Mouse (Mus musculus) adrenal gland (tissue): ENCODE data around the gene Kirrel3.

Experiments
- intact Hi-C: fragments of 180-260 bp; cut with DNase I; formaldehyde crosslinking; loops from one replicate; pipeline ENCODE4 v1.15.1; 2025

Gene Kirrel3

GRCm38 (mm10) chr9:34976596-34977462, 491.1 kb downstream of the Kirrel3 start:
- intact Hi-C loops, result no loop called here

DNA sequence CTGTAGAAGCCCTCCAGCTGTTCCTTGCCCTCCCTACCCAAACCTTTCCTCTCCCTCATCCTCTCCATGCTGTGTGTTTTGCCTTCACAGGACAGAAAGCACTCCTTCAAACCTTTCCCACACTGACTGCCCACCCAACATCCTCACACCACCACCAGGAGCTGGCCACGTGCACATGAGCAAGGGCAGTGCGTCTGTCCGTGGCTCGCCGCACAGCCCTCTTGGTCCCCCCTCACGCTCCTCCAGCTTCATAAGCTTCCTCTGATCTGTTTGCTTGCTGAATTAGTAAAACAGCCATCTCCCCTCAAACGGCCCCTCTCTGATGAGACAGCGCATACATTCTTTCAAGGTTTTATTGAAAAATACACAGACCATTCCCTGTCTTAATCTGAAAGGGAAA, 492.0 kb downstream of the Kirrel3 start:
- intact Hi-C loops, result no loop called here

DNA sequence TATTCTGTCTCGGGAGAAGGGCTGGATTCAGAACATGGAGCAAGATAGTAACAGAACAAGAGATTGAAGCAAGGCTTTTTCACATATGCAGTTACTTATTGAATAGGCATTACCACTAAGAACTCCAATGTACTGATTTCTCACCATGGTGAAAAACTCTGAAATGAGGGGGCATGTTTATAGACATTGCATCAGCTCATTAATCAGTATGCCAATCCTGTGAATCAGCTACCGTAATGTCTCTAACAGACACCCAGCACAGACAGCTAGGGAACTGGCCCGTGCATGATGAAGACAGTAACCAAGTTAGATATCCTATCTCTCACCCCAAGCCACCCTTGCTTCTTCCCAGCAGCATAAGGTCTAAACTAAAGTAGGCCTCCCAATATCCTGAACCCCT, 492.5 kb downstream of the Kirrel3 start:
- intact Hi-C loops, result no loop called here

DNA sequence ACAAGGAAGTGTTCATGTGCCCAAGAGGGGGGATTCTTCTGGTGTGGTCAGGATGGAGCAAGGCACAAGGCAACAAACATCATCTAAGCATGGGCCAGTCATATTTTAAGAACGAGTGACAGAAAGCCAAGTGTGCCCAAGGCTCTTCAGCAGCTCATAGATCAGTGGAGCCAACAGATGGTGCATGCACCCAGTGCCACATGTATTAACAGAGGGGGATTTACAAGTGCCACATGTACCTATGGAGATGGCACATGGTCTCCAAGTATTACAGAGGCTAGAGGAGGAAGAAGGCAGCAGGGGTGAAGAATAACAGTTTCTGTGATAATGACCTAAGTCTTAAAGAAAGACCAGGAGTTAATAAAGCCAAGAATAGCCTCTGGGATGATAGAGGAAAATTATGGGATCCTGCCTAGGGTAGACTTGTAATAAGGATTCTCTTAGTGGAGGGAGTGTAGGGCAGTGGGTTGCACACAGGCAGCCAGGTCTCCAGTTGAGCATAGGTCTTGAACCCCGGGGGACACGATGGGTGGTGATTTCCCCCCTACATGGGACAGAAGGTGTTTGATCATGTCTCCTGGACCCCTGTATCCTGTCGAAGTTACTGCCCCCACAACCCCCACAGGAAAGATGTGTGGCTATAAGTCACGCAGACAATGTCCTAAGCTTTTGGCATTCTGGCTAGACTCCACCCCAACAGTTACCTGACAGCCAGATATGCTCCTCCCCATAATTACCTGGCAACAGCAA, 495.0 kb downstream of the Kirrel3 start:
- intact Hi-C loops, result loop anchor here (10.0 kb wide), 1 partner anchor 486 kb away; no protein-coding TSS in a partner anchor

- intact Hi-C loops, result loop anchor here (2.0 to 10.0 kb wide), 2 partner anchors 35 to 489 kb away; no protein-coding TSS in a partner anchor
Measured at GRCm38 (mm10) chr9:34983513-34984462, 498.1 kb downstream of the Kirrel3 start.

- intact Hi-C loops, result loop anchor here (10.0 kb wide), 1 partner anchor 491 kb away; no protein-coding TSS in a partner anchor
Measured at GRCm38 (mm10) chr9:34986156-34986555, 500.5 kb downstream of the Kirrel3 start.

DNA sequence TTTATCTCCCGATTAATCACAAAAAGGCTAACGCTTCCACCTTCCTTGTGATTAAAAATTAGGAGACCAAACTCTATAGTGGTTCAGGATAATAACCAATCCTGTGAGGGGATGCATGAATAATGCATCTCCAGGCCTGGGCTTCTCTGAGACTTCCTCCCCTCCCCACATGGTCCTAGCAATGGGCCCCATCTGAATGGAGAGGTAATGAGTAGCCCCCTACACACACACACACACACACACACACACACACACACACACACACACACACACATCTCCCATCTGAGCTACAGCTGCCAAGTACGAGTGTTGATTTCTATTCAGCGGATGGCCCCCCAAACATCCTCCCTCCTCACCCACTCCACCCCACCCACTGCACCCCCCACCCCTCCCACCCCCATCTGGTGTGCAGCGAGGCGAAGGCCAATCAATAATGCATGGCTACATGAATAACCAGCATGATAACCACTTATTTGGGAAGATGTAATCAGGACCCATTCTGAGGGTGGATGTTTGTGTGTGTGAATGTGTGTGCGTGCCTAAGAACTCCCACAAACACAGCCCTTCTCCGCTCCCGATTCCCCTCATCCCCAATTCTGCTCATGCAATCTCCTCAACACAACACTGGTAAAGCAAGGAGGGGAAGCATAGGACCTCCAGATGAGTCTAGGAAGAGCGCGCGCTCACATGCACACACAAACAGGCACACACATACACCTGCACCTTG, 501.9 kb downstream of the Kirrel3 start:
- intact Hi-C loops, result loop anchor here (10.0 kb wide), 1 partner anchor 493 kb away; no protein-coding TSS in a partner anchor

GRCm38 (mm10) chr9:34988683-34989082, 503.0 kb downstream of the Kirrel3 start:
- intact Hi-C loops, result loop anchor here (10.0 kb wide), 1 partner anchor 494 kb away; no protein-coding TSS in a partner anchor

DNA sequence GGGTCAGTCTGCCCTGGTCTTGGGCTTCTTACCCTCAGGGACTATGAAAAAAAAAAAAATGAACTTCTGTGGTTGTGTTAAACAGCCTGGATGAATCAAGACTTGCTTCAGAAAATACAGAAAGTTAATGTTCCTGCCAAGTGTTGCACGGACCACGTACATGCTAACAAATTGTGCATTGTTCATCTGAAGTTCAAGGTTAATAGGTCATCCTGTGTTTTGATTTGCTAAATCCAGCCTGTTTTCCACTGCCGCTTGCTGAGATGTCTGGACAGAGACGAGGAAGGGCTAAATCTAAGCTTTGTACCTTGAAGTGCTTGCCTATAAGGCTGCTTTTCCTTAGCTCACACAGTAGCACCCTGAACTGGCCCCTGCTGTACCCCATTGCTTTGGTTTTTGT, 506.5 kb downstream of the Kirrel3 start:
- intact Hi-C loops, result no loop called here

- intact Hi-C loops, result no loop called here
Measured at GRCm38 (mm10) chr9:34993467-34994211, 507.9 kb downstream of the Kirrel3 start.

DNA sequence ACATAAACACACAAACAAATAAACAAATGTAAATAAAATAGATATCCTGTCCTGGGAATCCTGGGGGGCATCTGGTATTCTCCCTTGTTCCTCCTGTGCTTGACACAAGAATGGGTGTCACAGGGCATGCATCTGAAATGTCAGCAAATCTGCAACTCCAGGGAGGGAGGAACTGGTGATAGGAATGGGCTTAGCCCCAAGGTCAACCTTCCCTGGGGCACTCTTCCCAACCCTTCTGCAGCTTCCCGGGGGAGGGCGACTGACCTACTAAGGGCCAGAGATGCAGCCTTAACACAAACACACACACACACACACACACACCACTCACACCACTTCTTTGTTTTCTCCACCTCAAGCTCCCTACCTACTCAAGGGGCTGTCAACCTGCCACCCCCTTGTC, 509.4 kb downstream of the Kirrel3 start:
- intact Hi-C loops, result no loop called here

DNA sequence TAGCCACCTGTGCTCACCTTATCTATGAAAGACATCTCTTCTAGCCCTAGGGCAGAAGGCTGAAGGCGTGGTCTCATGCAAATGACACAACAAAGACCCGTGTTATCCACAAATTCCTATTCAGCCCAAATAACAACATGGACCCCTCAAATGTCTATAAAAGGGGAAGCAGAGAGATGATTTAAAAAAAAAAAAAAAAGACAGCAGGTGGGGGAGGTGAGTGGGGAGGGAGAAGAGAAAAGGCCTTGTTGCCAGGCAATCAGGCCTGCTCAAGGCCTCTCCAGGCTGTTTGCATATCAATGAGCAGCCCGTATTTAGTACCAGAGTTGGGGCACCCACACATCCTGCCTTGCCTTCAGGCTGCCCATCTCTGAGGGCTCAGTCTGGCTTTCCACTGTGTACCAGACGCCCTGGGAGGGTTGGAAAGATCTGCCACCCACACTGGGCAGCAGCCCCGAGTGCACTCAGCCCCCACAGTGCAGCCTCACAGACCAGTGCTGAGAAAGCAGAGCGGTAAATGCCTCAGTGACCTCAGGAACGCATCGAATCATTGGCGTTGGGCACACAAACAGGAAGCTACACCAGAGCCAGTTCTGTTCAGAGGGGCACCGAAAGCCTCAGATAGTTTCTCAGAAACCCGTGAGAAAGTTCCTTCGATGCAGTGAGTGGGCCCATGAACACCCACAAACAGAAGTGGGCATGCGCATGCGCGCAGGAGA, 510.1 kb downstream of the Kirrel3 start:
- intact Hi-C loops, result no loop called here

- intact Hi-C loops, result no loop called here
Measured at GRCm38 (mm10) chr9:34997880-34998865, 512.5 kb downstream of the Kirrel3 start.

- intact Hi-C loops, result no loop called here
Measured at GRCm38 (mm10) chr9:35004113-35004512, 518.4 kb downstream of the Kirrel3 start.

DNA sequence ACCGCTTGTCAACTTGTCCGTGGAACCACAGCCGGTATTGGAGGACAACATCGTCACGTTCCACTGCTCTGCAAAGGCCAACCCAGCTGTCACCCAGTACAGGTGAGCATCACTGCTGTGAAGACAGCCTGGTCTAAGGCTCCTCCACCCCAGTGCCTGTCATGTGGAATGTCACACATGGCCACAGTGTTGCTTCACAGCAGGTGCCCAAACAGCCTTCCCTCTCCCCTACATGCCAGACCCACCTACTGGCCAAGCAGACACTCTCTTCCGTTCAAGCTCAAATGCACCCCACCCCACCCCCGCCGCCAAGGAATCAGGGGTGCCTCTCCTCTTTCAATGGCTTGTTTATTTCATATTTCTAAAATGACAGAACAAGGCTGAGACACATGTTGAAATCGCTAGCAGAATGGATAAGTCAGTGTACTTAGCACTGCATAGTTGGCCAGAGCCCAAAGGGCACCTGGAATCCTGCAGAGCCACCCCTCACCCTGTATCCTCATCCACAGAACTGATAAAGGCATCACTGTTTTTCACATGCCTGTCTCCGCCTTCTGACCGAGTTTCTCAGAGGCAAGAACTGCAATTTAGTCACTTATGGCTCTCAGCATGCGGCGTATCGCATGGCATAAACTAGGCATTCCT, 522.1 kb downstream of the Kirrel3 start:
- intact Hi-C loops, result no loop called here

DNA sequence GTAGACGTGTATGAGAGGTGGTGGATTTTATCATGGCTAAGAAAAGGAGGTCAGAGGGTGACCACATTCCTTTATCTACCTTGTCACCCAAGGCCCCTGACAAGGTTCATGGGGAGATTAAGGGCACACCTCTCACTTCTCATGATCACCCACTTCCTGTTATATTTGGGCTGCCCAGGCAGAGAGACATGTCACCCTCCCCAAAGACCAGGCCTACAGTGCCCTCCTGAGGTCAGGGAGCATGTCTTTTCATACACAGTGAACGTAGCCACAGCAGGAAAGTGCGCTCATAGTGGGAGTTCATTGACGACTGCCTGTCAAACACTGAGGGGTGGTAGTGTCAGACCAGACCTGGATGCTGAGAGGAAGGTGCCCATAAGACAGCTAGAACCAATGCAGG, 531.1 kb downstream of the Kirrel3 start:
- intact Hi-C loops, result loop anchor here (5.0 kb wide), 2 partner anchors 159 to 264 kb away; no protein-coding TSS in a partner anchor

DNA sequence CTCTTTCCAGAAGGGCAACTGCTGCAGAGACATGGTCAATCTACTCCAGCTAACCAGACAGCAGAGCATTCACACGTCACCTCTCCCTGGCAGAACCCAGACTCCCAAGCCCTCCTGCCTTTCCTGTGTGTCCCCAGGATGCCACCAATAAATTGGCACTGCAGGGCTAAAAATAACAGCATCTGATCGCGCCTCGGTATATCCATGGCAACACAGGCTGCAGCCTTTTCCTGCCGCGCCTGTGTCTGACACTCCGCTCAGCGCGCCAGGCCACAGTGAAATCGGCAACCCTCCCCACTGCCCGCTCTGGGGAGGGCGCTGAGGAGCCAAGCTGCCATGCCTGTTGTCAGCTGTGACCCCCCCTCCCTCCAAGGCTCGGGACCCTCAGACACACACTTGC, 531.9 kb downstream of the Kirrel3 start:
- intact Hi-C loops, result loop anchor here (5.0 kb wide), 2 partner anchors 160 to 265 kb away; no protein-coding TSS in a partner anchor
